Mouse (Mus musculus): ENCODE results near the gene Fbxw8.

The Fbxw8 gene

GRCm38 (mm10) chr5:118155565-118155947 is 292 bp upstream of the Fbxw8 start:
- DNase-seq (ENCODE audit: low spot score): no peak

DNA sequence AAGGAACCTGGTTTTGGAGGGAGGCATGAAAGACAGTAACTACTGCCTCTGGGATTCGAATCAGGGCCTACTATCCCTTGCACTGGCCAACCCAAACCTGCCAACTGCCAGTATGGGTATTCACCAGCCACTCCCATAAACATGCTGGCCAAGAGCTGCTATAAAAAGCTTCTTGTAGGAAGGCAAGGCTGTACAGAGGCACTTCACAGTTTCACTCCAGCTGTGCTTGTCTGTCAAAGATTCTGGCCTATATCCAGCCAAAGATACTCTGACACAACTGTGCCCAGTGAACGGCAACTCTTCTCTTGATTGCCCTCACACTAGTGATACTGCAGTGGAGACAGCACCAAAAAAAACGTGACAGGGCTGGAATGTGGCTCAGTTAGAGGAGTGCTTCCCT is 5.6 kb downstream of the Fbxw8 start:
- no peak for DNase-seq (ENCODE audit: low spot score)

GRCm38 (mm10) chr5:118147264-118147663 is 8.0 kb downstream of the Fbxw8 start:
- DNase-seq (ENCODE audit: low spot score): no peak

DNA sequence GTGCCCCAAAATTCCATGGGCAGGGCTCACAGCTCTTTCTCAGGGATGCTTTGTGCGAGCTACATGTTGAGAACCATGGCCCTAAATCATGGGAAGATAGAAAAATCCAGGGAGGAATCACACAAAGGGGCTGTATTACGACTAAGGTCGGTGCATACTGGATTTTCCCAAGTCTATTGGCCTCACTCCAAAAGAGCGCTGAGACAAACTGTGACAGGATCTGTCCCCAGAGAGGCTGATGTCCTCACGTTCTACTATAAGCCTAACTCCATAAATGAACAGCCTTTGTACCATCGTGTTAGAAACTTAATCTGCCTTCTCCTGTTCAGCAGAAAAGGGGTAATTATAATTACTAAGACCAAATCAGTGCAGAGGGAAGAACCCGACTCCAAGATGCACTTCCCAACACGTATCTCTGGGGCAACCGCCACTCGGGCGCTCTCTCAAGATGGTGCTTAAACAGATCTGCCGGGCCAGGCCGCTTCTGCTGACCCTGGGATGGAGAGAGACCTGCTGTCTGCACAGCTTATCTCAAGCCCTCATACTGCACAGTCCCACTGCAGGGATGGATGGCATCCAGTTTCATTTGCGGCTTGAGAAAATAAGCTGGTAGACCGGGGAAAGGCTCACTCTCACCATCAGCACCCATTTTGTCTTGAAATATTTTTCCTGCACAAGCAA is 9.1 kb downstream of the Fbxw8 start:
- no peak for DNase-seq (ENCODE audit: low spot score)

DNA sequence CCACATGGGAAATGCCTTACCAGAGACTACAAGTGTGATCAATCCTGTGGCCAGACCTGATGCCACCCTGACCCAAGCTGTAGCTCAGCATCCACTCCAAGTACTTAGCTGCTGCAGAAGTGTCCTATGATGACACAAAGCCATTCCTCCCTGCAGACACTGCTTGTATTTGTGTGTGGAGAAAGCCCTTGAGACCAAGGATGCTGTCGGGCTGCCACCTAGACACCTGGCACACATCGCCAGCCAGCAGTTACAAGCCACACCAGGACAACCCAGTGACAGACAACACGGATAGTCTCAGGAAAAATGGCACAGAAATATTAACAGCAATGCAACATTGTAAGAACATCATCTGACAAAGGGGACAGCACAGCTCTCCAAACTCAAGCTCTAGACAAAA is 9.8 kb downstream of the Fbxw8 start:
- DNase-seq (ENCODE audit: low spot score): no peak

GRCm38 (mm10) chr5:118144770-118145169 is 10.5 kb downstream of the Fbxw8 start:
- DNase-seq (ENCODE audit: low spot score): no peak

GRCm38 (mm10) chr5:118144327-118144726 is 10.9 kb downstream of the Fbxw8 start:
- no peak for DNase-seq (ENCODE audit: low spot score)

GRCm38 (mm10) chr5:118143211-118144026 is 11.8 kb downstream of the Fbxw8 start:
- DNase-seq (ENCODE audit: low spot score): no peak

GRCm38 (mm10) chr5:118142471-118142870 is 12.8 kb downstream of the Fbxw8 start:
- no peak for DNase-seq (ENCODE audit: low spot score)

DNA sequence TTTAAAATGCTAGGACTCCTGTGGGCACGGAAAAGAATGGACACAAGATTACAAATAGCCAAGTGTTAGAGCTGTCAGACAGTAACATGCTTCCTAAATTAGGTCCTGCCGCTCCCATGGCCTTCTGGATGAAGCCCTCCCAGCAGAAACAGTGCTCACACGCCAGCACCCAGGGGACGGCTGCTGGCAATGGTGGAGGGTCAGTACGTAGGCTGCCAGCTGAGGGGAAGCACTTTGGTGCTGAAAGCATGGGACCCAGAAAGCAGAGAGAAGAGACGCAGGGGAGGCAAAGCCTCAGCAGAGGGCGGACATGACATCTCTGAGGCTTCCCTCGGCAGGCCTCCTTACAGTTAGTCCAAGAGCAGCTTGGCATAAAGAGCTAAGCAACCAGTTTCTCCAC is 15.6 kb downstream of the Fbxw8 start:
- no peak for DNase-seq (ENCODE audit: low spot score)

DNA sequence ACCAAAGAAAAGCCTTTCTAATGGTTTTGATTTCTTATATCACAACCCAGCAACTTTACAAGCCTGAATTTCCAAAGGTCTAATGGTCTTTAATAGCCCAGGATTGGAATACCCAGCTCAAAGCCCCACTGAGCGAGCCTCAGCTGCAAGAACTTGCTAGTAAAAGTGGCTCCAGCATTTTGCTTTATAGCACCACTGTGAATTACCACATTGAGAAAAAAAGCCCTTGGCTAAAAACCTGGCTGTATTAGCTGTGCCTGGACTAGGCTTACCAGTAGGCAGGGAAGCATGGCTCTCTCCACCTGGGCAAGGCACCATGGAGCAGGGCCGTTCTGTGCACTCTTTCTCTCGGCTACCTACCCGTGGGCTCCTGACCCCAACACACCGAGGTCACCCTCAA is 18.9 kb downstream of the Fbxw8 start:
- DNase-seq (ENCODE audit: low spot score): no peak

DNA sequence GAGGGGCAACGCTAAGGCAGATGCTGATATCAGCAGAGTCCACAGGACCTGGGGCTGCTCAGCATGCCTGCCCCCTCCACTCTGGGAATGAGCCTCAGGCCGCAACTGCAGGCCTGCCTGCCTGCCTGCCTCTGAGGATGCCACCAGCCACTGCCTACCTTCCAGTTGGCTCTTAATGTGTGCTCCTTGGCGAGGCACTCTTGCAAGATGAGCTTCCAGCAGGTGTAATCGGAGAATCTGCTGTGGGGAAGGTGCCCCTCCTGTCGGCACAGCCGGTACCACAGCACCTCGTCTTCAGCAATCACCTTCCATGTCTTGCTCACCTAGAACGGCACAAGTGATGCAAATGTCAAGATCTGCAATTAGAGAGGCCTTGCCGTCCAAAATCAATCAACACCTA is 26.6 kb downstream of the Fbxw8 start:
- DNase-seq (ENCODE audit: low spot score): no peak

GRCm38 (mm10) chr5:118128208-118128607 is 27.1 kb downstream of the Fbxw8 start:
- DNase-seq (ENCODE audit: low spot score): no peak

DNA sequence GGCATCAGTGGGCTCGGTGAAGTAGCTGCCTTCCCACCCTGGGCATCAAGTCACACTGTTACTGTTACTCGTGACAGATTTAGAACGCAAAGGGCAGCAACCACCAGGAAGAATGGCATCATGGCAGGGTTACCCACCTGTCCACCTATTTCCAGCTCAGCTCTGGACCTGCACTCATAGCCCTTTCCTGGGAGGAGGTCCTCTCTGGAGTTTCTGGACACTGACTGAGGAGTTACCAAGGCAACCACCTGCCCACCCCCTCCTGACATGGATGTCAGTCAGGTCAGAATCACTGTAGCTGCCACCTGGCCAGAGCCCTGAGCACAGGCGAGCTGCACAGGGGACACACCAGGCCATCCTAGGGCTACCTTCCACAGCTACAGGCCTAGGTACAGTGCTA is 28.6 kb downstream of the Fbxw8 start:
- no peak for DNase-seq (ENCODE audit: low spot score)

DNA sequence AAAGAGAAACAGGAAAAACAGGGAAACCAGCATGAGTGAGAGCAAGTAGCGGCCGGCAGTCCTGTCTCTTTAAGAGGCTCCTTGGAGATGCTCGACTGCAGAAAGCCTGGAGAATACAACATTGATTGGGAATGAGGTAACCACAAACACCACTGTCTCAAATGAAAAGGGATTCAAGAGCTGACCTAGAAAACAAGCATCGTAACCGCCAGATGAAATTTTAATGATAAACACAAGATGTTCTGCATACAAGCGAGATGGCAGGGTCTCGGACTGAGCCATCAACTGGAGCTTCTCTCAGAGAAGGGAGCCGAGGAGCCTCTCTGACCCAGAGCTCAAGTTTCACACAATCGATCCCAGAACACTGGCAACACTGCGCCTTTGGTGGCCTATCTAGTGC is 32.2 kb downstream of the Fbxw8 start:
- DNase-seq (ENCODE audit: low spot score): no peak

GRCm38 (mm10) chr5:118121928-118122327 is 33.3 kb downstream of the Fbxw8 start:
- DNase-seq (ENCODE audit: low spot score): no peak

GRCm38 (mm10) chr5:118120670-118121069 is 34.6 kb downstream of the Fbxw8 start:
- no peak for DNase-seq (ENCODE audit: low spot score)

DNA sequence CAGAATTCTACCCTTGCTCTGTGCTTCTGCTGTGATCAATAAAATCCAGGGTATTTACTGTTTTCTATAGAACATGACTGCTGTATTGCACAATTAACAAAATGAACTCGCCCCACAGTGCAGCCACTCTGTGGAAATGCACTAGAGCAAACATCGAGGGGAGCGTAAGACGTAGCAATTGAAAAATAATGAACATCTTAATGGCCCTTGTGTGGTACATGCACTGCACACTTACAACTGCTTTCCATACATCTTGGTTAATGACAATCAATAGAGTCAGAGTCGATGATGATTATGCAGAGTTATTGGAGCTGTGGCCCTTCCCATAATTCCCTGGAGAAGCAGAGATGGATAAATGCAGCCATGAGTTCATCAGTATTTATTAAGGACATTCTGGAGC is 36.3 kb downstream of the Fbxw8 start:
- no peak for DNase-seq (ENCODE audit: low spot score)

DNA sequence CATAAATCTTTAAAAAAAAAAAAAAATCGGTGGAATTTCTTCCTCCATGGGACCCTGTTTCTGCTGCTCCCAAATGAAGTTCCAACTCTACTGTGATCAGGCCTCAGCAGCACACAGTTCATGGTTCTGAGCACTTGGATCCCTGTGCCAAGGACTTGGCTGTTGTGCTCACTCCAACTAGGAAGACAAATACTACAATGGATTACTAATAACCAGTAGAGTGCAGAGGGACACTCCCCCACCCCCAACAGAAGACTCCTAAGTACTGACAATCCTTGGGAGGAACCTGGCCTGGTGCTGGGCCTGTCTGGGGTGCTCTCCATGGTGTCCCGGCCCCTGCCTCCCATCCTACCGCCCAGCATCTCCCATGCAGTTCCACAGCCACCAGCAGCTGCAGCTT is 36.9 kb downstream of the Fbxw8 start:
- no peak for DNase-seq (ENCODE audit: low spot score)

GRCm38 (mm10) chr5:118113617-118114016 is 41.6 kb downstream of the Fbxw8 start:
- no peak for DNase-seq (ENCODE audit: low spot score)

DNA sequence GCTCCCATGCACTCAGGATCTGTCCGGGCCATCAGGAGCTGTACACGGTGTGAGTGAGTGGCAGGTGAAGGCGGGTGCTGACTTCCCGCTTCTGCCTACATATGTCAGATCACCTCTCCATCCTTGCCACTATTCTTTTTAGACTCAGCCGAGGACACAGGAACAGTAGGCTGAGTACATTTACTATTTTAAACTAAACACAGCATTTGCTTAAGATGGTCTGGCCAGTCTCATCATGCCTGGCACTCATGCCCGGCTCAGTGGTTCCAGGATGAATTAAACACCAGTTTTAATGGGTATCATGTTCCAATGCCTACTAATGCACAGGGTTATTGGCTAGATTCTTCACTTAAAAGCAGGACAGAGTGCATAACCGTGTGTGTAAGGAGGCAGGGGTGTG is 42.2 kb downstream of the Fbxw8 start:
- DNase-seq (ENCODE audit: low spot score): no peak

- DNase-seq (ENCODE audit: low spot score): no peak
These were observed 46.3 kb downstream of the Fbxw8 start for GRCm38 (mm10) chr5:118108794-118109440.

DNA sequence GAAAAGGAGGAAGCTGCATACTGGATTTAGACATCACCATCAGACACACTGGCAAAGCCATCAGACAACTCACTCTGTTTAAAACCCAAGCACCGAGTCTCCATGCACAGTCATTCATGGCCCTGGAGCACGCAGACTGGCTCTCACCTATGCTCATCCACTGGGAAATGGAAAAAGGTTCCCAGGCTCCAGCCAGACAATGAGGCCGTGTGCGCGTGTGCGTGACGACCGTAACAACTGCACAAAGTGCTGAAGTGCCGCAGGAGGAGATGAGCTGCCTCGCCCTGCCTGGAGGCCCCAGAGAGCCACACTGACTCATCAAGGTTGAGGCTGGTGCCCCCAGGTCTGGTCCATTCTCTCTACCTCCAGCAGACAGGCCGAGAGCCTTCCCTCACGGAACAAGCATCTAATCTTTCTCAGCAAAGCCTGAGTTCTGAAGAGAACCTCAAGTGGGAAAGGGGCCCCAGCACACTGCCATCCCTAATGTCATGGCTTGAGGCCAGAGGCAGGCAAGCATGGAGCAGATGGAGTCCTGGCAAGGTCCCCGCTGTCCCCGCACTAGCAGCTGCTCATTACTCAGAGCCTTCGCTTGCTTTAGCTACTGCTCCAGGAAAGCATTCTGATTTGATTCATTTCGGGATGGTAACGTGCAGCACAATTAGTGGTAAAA is 47.0 kb downstream of the Fbxw8 start:
- DNase-seq (ENCODE audit: low spot score): no peak
